Mouse (Mus musculus): Measurements from ENCODE around the gene Tjp1.

The Tjp1 gene

DNA sequence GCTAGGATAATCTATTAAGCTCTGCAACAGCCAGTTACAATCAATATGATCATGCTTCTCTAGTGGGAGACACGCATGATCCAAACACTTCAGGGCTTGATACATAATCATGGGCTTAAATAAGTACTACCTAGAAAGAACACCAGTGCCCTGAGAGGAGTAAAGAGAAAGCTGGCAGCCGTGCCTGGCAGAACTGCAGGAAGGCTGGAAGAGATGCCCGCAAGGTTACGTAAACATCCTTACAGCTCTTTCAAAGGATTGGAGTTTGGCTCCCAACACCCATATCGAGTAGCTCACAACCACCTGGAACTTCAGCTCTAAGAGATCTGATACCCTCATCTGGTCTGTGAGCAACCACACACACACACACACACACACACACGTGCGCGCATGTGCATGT is 167.8 kb downstream of the Tjp1 start:
- DNase-seq (ENCODE audit: extremely low read depth, low read depth) = no peak

DNA sequence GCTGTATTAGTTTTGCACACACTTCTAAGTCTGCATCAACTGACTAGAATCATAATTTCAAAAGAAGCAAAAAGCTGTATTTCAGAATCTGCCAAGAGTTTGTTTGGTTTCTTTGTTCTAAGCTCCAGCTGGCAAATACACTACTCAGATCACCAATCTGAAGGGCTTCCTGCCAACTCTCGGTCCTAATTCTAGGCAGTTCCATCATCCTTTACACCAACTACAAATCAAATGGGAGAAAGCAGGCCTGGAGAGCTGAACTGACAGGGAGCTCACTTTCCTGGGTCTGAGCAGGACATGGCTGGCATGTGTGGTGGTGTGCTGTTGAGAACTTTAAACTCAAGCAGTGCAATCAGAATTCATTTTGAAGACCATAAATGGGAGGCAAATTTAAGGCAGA is 170.0 kb downstream of the Tjp1 start:
- DNase-seq (ENCODE audit: extremely low read depth, low read depth) = no peak

- no peak for DNase-seq (ENCODE audit: extremely low read depth, low read depth)
Observed at GRCm38 (mm10) chr7:65356204-65356603, 171.4 kb downstream of the Tjp1 start.

- DNase-seq (ENCODE audit: extremely low read depth, low read depth) = no peak
Observed at GRCm38 (mm10) chr7:65354908-65355307, 172.7 kb downstream of the Tjp1 start.

DNA sequence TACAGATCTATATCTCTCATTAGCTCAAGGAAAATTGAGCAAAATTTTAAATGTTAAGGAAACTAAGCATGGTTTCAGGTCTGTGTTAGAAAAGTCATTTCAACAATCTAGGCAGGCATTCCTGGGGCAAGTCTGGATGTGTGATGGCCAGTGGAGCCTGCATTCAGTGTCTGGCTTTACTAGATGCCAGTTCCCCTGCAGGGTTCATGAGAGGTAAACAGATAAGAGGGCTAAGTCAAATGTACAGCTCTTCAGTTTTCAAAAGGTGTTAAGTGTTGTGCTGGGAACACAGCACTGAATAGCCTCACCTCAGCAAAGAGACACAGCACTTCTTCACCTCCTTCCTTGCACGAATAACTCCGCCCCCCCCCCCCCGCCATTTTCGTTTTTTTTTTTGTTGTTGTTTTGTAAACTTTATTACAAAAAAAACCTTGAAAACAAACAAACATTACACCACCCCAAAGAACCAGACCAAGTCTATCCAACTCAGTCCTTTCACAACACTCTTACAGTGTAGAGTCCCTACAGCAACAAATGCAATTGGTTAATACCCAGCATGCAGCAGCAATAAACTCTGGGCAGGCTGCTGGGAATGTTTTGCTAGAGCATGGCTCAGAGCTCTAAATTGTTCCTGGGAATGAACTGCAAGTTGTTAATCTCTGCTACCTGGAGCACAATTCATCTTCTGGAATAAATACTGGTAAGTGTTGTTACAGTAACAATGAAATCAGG is 177.1 kb downstream of the Tjp1 start:
- DNase-seq (ENCODE audit: extremely low read depth, low read depth) = no peak

DNA sequence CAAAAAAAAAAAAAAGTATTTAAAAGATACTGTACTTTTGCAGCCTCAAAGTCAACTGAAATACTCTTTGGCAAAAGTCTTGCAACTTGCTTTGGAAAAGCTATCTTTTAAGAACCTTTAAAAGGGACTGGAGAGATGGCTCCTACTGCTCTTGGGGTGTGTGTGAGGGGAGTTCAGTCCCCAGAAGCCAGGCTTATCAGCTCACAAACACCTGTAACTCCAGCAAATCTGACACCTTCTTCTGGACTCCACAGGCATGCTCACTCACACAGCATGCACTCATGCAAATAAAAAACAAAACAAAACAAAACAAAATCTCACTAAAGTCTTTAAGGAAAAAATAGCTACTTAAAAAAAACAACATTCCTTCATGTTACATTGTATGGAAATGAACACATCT is 179.0 kb downstream of the Tjp1 start:
- no peak for DNase-seq (ENCODE audit: extremely low read depth, low read depth)

DNA sequence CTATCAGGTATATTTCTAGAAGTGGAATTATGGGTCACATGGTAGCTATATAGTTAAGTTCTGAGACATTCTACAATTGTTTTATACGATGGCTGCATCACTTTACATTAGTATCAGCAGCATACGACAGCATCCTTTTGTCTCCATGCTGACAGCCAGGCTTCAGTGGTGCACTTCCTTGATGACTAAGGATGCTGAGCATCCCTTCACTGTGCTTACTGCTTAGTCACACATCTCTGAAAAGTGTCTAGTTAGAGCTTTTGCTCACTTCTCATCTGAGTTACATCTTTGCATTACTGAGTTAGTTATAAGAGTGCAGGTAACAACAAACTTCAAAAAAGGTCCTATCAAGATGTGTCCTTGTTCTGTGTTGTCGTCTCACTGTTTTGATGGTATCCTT is 182.3 kb downstream of the Tjp1 start:
- no peak for DNase-seq (ENCODE audit: extremely low read depth, low read depth)

DNA sequence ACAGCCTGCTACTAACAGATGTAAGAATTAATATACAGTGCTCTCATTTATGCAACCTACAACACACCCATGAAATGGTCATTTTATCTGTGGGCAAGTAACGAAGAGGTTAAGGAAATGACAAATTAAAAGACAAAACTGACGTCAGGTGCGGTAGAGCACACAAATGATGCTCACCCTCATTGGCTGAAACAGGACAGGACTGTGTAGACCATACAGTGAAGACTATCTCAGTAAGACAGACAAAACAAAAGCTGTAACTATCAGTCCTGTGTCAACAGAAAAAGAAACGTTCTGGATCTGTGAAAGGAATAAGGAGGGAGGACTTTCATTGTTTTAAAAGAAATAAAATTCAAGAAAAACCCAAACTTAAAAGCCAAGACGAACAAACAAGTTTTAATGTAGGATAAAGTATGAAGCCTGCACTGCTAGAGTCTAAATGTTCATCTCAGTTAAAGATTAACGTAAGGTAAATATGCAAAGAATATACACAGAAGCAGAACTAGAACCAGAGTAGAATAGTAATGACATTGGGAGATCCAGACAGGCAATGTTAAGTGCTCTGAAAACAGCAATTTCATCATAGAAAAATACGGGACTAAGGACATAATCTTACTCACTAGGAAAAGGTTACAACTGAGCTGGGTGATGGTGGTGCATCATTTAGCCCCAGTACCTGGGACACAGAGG is 189.9 kb downstream of the Tjp1 start:
- DNase-seq (ENCODE audit: extremely low read depth, low read depth) = no peak

DNA sequence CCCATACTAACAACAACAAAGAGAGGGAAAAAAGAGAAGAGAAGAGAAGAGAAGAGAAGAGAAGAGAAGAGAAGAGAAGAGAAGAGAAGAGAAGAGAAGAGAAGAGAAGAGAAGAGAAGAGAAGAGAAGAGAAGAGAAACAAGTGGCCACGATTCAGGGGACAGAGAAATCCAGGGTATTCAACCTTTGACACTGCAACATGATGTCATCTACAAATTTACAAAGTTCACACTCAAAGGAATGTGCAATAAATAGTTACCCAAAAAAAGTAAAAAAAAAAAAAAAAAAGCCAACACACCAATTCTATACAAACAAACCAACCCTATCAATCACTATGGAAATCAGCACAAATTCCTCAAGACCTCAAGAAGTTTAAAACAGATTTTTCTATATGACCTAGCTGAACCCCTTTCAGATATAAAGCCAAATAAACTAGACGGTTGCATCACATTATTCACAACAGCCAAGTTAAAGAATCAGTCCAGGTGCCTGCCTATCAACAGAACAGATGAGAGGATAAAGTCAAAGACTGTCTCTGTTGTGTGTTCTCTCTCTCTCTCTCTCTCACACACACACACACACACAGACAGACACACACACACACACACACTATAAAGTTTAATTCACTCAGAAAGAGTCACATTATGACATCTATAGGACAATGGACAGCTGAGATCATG is 194.4 kb downstream of the Tjp1 start:
- no peak for DNase-seq (ENCODE audit: extremely low read depth, low read depth)

GRCm38 (mm10) chr7:65319047-65319725 is 208.4 kb downstream of the Tjp1 start:
- DNase-seq (ENCODE audit: extremely low read depth, low read depth) = peak; percentile 47

DNA sequence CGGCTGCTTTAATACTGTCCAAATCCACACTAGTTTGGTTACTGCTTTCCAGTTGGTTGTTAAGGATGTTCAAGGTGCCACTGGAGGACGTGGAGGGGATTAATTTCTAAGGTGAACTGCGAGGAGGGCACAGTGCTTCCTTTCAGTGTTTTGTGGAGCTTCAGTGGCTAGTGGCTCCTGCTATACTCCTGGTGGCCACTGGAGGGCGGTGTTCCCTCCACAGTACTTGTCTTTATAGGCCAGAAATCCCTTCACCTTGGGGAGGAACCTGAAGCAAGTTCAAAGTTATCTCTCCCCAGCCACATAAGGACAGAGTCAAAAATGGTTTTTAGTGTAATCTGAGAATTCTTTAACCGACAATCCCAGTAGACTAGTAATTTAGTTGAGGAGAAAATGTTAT is 210.2 kb downstream of the Tjp1 start:
- peak; percentile 28 for DNase-seq (ENCODE audit: extremely low read depth, low read depth)

- no peak for DNase-seq (ENCODE audit: extremely low read depth, low read depth)
Observed at GRCm38 (mm10) chr7:65315182-65315581, 212.4 kb downstream of the Tjp1 start.

GRCm38 (mm10) chr7:65296675-65297589 is 230.6 kb downstream of the Tjp1 start:
- no peak for DNase-seq (ENCODE audit: extremely low read depth, low read depth)

GRCm38 (mm10) chr7:65282886-65283285 is 244.7 kb downstream of the Tjp1 start:
- DNase-seq (ENCODE audit: extremely low read depth, low read depth) = no peak

- no peak for DNase-seq (ENCODE audit: extremely low read depth, low read depth)
Observed at GRCm38 (mm10) chr7:65281960-65282359, 245.6 kb downstream of the Tjp1 start.

GRCm38 (mm10) chr7:65280944-65281912 is 246.4 kb downstream of the Tjp1 start:
- no peak for DNase-seq (ENCODE audit: extremely low read depth, low read depth)

DNA sequence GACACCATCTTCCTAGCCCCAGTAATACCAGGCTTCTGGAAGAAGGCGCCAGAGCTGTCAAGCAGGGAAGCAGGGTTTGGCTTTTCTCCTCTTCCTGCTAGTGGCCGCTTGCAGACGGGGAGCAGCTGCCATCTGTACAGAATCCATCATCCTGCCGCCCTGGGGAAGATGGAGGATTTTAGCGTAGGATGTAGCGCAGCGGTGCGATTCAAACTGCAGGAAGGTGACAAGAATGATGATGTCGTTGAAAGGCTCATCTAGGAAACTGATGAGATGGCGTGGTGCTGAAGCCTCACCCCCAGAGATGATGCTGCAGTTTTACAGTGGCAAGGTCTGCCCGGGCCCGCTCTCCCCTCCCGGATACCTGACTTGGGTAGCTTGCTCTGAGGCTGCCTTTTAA is 248.3 kb downstream of the Tjp1 start:
- DNase-seq (ENCODE audit: extremely low read depth, low read depth) = no peak

DNA sequence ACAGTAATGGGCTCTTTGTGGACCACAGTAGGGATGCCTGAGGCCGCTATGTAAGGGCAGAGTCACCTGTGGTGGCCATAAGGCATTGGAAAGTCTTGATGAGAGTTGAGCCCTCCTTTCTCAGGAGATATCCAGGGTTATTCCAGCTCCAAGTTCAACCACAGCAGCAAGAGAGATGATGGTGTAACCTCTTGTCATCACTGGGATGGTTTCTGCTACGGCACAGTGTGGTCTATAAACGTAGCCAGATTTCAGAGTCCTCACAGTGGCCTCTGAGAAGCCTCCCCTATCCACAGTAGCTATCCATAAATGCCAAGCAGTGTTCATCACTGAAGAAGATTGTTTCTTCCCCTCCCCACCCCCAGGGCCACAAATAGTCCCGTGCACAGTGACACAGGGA is 251.8 kb downstream of the Tjp1 start:
- DNase-seq (ENCODE audit: extremely low read depth, low read depth) = no peak

- no peak for DNase-seq (ENCODE audit: extremely low read depth, low read depth)
Observed at GRCm38 (mm10) chr7:65274216-65274615, 253.4 kb downstream of the Tjp1 start.

DNA sequence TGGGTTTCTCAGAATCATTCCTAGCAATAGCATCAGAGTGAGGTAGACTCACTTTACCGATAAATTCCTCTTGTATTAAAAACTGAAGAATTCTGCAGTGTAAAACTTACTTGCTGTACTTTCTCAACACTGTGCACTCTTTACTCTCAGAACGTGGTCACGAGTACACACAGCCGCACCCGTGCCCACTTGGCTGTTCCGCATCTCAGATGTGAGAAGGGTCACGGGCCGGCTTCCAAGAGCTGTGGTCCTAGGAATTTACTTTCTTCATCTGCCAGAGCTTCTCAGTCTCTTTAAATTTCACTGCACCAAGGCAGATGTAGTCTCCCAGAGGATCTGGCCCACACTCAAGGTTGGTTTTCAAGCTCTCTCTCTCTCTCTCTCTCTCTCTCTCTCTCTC is 277.9 kb downstream of the Tjp1 start:
- no peak for DNase-seq (ENCODE audit: extremely low read depth, low read depth)
